Mouse (Mus musculus): ENCODE results near the gene Dnm2. TPM values are rescaled to one million over a fixed set of nuclear protein-coding genes. Genes with fewer than 3 reads are reported as not detected.
A peak's percentile ranks its signal among the peaks of the same experiment; 100 is the strongest.

Gene Dnm2
- polyA plus RNA-seq, 1 experiment from 2014 or later, result 145 TPM

DNA sequence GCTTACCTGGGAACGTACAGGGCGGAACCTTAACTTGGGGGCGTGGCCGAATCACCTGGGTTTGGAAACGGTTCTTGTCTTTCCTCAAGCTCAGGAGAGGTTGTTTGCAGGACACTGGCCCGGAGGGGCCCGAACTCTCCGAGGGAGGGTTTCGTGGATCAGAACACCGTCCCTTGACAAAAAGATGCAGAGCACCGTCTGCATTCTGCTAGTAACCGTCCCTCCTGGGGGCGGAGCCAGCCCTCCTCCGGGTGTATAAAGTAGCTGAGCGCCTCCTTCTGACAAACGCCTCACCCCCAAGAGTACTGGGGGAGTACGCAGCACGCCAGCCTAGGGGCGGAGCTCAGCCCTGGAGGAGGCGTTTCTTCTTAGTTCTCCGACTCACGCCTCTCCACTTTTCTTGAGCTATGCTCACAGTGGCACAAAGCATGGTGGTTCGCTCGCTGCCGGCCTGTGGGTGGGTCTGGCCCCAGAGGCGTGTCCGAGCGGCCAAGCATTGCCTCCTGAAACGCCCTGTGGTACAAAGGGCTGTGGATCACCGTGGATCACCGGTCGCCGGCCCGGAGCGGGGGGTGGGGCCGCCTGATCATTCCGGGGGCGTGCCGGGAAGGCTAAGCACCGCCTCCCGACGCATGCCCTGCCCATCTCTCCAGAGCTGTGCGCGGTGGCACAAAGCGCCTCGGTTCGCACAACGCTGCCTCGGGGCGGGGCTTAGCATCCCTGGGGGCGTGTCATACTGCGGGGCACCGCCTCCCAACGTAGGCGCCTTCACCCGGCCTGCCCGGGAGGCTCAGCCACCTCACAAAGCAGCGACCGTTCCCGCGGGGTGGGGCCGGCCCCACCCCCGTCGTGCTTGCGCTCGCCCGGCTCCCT, 121.4 kb downstream of the Dnm2 start:
- Histone ChIP-seq H3K27ac (peak overlapping the region; percentile 38; the same call in 1 of the 2 replicates), H3K36me3 (ENCODE audit: inconsistent target) (peaks cover 7% of the 10 kb centered on the region; the same call in 1 of the 2 replicates), H3K4me3 (ENCODE audit: inconsistent target) (peak overlapping the region; percentile 41), H3K79me2 (ENCODE audit: inconsistent target) (peaks cover 35% of the 10 kb centered on the region)
- WGBS (ENCODE audit: missing documents), result under 1% methylated on average over 67 of the region's 67 CpGs

DNA sequence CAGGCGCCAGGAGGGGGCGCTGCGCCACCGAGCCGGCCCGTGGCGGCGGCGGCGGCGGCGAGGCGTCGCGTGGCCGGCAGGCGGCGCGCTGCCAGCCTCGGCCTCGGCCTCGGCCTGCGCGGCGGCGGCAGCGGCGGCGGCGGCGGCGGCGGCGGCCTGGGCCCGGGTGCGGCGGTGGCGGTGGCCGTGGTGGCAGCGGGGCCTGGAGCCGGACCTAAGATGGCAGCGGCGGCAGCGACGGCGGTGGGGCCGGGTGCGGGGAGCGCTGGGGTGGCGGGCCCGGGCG, 122.0 kb downstream of the Dnm2 start, which contains the start of gene Carm1:
Carm1 (plus strand) TSS at position 106 of the 286 bp plus-strand sequence.
- H3K4me3 ChIP-seq (ENCODE audit: inconsistent target), result peak within 1 kb of the TSS; percentile 75
- H3K27ac ChIP-seq, result peak within 1 kb of the TSS; percentile 40
- 0% methylated on average over 34 of the region's 52 CpGs for WGBS (ENCODE audit: missing documents)
- H3K79me2 ChIP-seq (ENCODE audit: inconsistent target), result peaks cover 40% of the 10 kb centered on the region
- 0 out of 2 replicates have a peak, but pooled peaks cover 1% of the 10 kb centered on the region for H3K36me3 ChIP-seq (ENCODE audit: inconsistent target)

DNA sequence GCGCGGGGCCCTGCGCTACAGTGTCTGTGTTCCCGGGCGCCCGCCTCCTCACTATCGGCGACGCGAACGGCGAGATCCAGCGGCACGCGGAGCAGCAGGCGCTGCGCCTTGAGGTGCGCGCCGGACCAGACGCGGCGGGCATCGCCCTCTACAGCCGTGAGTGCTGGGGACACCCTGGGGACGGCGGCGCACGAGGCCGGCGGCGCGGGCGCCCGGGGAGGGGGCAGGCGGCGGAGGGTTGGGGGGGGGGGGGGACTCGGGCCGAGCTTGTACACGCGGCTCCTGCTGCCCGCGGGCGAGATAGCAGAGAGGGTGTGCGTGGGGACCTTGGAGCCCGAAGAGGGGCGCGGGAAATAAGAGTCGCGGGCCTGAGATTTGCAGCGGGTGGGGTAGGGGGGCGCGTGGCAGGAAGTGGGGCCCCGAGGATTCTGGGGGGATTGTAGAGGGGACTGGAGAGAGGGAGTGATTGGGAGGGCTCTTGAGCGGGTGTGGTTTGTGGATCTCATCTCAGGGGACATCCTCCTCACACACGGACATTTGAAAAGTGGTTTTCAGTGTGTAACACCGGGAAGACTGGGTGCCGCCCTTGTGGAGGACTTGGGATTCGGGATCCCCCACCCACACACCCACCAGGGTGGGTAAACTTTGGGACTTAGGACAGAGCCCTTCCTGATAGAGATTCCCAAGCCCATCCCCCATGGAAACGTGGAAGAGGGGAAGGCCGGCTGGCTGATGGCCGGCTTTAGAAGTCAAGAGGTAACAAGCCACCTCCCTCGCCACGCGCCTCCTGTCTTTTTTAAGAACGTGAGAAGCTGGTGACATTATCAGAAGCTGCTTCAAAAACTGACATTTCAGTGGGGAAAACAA, 122.6 kb downstream of the Dnm2 start:
- H3K4me3 ChIP-seq (ENCODE audit: inconsistent target), result peak overlapping the region; percentile 75
- H3K27ac ChIP-seq, result peak overlapping the region; percentile 40
- no peaks in the 10 kb centered on the region for H3K36me3 ChIP-seq (ENCODE audit: inconsistent target)
- WGBS (ENCODE audit: missing documents), result 2% methylated on average over 46 of the region's 66 CpGs
- peaks cover 44% of the 10 kb centered on the region for H3K79me2 ChIP-seq (ENCODE audit: inconsistent target)

DNA sequence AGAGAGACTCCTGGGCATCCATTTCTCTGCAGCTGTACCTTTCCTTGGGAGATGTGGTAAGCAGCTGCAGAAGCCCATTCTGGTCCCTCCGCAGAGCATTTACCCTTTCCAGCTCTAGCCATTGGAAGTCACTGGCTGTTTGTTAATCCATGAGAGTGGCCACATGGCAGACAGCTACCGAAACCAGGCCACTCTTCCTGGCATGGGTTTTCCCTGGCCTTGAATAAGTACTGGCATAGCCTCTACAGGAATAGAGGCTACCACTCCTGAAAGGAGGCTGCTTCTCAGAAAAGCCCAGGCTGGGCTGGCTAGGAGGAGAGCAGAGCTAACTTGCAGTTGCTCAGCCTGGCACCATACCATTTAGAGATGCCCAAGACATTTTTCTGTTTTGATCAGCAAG, 126.3 kb downstream of the Dnm2 start:
- H3K27ac ChIP-seq, result no peak overlapping the region
- H3K36me3 ChIP-seq (ENCODE audit: inconsistent target), result no peaks in the 10 kb centered on the region
- H3K4me3 ChIP-seq (ENCODE audit: inconsistent target), result no peak overlapping the region
- peaks cover 58% of the 10 kb centered on the region for H3K79me2 ChIP-seq (ENCODE audit: inconsistent target)
- 94% methylated on average over 2 of the region's 2 CpGs for WGBS (ENCODE audit: missing documents)

DNA sequence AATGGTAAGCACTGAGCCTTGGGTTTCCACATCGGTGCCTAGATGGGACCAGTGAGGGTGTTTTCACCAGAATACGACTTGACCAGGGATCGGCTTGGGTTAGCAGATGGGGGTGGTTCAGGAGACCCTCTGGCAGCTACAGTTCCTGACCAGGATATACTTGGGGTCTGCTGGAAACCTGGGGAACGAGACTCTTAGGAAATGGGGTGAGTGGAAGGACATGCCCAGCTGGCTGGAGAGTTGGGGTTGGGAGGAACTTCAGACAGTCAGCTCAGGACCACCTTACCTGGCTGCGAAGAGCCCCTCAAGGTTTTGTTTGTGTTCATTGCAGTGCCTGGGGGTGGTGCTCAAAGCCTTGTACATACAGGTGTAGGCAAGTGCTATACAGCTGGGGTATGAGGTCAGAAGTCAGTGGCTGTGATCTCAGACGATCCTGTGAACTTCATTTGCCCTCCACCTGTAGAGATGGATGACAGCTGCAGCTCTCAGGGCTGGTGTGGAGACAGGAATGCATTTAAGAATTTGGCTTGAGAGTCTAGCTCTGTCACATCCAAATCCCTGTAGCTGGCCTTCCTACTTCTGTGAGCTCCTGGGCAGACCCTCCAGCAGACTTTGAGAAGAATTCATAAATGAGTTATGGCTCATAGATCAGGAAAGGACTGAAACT, 129.0 kb downstream of the Dnm2 start:
- Histone ChIP-seq H3K79me2 (ENCODE audit: inconsistent target) (peaks cover 61% of the 10 kb centered on the region; the same call in 1 of the 2 replicates), H3K4me3 (ENCODE audit: inconsistent target) (no peak overlapping the region), H3K27ac (no peak overlapping the region), H3K36me3 (ENCODE audit: inconsistent target) (no peaks in the 10 kb centered on the region)
- 95% methylated on average over 6 of the region's 6 CpGs for WGBS (ENCODE audit: missing documents)

DNA sequence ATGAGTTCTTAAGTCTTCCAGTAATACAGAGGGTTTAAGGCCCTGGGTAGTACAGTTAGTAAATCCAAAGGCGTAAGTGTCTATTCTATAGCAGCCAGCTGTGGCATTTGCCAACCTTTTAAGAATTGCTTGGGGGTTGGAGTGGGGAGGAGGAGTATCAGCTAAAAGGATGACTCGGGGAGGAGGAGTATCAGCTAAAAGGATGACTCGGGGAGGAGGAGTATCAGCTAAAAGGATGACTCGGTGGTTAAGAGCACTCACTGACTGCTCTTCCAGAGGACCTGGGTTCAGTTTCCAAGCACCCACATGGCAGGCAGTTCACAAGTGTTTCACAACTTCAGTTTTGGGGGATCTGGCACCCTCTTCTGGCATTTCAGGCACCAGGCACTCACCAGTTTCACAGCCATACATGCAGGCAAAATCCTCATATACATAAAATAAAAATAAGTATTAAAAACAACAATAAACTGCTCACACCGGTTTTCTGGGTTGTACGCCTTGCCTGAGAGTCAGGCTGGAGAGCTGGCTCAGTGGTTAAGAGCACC, 130.6 kb downstream of the Dnm2 start:
- H3K36me3 ChIP-seq (ENCODE audit: inconsistent target), result no peaks in the 10 kb centered on the region
- H3K27ac ChIP-seq, result no peak overlapping the region
- H3K79me2 ChIP-seq (ENCODE audit: inconsistent target), result peaks cover 49% of the 10 kb centered on the region; the same call in 1 of the 2 replicates
- 88% methylated on average over 6 of the region's 6 CpGs for WGBS (ENCODE audit: missing documents)
- no peak overlapping the region for H3K4me3 ChIP-seq (ENCODE audit: inconsistent target)

DNA sequence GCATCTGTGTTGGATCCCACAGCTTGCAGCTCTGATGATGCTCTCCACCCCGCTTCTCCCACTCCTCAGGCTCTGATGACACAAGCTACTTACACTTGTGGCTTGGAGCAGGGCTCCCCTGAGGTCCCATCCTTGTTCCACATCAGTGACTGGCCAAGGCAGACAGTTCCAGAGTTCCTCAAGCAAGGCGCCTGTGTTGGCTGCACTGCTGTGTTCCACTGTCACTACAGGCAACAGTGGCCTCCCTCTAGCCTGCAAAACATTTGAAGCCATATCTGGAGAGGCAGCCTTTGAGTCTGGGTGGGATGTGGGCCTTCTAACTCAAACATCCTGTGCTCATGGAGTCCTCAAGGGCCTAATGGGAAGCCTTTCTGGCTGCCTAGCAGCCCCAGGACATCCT, 132.3 kb downstream of the Dnm2 start:
- peaks cover 34% of the 10 kb centered on the region; the same call in 1 of the 2 replicates for H3K79me2 ChIP-seq (ENCODE audit: inconsistent target)
- no peak overlapping the region for H3K27ac ChIP-seq
- no peaks in the 10 kb centered on the region for H3K36me3 ChIP-seq (ENCODE audit: inconsistent target)
- no peak overlapping the region for H3K4me3 ChIP-seq (ENCODE audit: inconsistent target)
- 100% methylated on average over 2 of the region's 2 CpGs for WGBS (ENCODE audit: missing documents)

Other genes with a start within 250 kb of the Dnm2 start
- gene Keap1, start 185.5 kb upstream of the Dnm2 start, polyA plus RNA-seq (2018), result 27.5 to 46.5 TPM (median 35.7 TPM) in 3 replicates
- not detected in 3 replicates for gene S1pr5, start 176.5 kb upstream of the Dnm2 start, polyA plus RNA-seq (2018)
- gene Atg4d, start 159.6 kb upstream of the Dnm2 start, polyA plus RNA-seq (2018), result 4.0 to 14.4 TPM (median 12.6 TPM) in 3 replicates
- gene Kri1, start 136.9 kb upstream of the Dnm2 start, polyA plus RNA-seq (2018), result 26.4 to 51.5 TPM (median 40.3 TPM) in 3 replicates
- 6.1 to 12.6 TPM (median 9.8 TPM) in 3 replicates for gene Cdkn2d, start 133.5 kb upstream of the Dnm2 start, polyA plus RNA-seq (2018)
- not detected in 3 replicates for gene Ap1m2, start 112.6 kb upstream of the Dnm2 start, polyA plus RNA-seq (2018)
- 23.3 to 39.4 TPM (median 32.8 TPM) in 3 replicates for gene Slc44a2, start 104.2 kb upstream of the Dnm2 start, polyA plus RNA-seq (2018)
- gene Ilf3, start 57.0 kb upstream of the Dnm2 start, polyA plus RNA-seq (2018), result 35.3 to 40.5 TPM (median 35.7 TPM) in 3 replicates
- 6.1 to 12.6 TPM (median 9.4 TPM) in 3 replicates for gene Qtrt1, start 13.1 kb upstream of the Dnm2 start, polyA plus RNA-seq (2018)
- gene Tmed1, start 85.3 kb downstream of the Dnm2 start, polyA plus RNA-seq (2018), result 5.5 to 16.0 TPM (median 11.8 TPM) in 3 replicates
- 88.5 to 191 TPM (median 116 TPM) in 3 replicates for gene AB124611, start 101.3 kb downstream of the Dnm2 start, polyA plus RNA-seq (2018)
- gene Carm1, start 122.0 kb downstream of the Dnm2 start, polyA plus RNA-seq (2018), result 14.6 to 27.6 TPM (median 25.0 TPM) in 3 replicates
- 15.8 to 21.9 TPM (median 21.2 TPM) in 3 replicates for gene Timm29, start 167.8 kb downstream of the Dnm2 start, polyA plus RNA-seq (2018)
- gene Yipf2, start 167.9 kb downstream of the Dnm2 start, polyA plus RNA-seq (2018), result 6.9 to 12.2 TPM (median 7.4 TPM) in 3 replicates
- gene Smarca4, start 191.3 kb downstream of the Dnm2 start, polyA plus RNA-seq (2018), result 55.9 to 76.6 TPM (median 68.5 TPM) in 3 replicates

Data from macrophage (primary cell).